Mouse (Mus musculus) neural tube, embryonic 10.5 days (tissue): ENCODE measurements around the gene Parp3.

Experiments used
- DNase-seq: peaks from one replicate; pipeline ENCODE4 v3.0.0-alpha.2; 2017; ENCODE audit warnings: low spot score; ENCODE audit errors: extremely low spot score

Gene Parp3

GRCm38 (mm10) chr9:106428719-106429220 is 48.0 kb downstream of the Parp3 start:
- DNase-seq: no peak

GRCm38 (mm10) chr9:106421865-106422160 is 54.9 kb downstream of the Parp3 start:
- peak; percentile 92 for DNase-seq

DNA sequence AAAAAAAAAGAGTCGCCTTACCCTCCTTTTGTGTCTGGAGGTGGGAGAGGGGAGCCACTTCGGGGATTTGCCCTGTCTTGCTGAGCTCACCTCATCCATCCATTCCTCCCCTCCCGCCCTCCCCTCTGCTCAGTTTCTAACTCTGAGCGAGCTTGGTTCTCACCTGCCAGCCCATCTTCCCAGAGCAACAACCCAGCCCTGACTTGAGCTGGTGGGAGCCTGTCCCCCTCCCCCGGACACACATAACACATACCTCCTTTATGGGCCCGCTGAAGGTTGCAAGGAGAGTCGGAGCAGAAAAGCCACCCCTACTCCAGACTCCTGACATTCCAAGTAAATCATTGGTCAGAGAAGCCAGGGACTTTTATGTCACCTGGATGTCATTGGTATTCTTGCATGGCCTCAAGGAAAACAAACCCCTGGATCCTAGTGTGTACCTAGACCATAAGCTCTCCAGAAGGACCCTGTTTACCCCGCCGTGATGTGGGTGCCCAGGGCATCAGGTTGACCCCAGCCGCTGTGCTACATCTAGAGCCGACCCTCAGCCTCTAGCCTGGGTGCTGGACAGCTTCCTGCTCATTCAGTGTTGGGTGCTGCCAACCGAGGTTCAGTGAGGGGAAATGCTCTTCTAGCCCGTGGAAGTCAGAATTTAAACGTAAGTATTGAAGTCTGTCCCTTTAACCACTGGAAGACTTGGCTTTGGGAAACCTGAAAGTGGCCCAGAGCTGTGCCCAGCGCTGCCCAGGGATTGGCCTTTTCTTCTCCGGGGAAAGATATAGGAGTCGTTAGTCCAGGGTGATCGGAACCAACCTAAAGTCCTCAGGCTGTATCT is 55.5 kb downstream of the Parp3 start:
- DNase-seq: no peak

- DNase-seq: peak; percentile 62
Measured at GRCm38 (mm10) chr9:106420608-106421007, 56.1 kb downstream of the Parp3 start.
